Mouse (Mus musculus): Measurements from ENCODE around the gene Mpeg1. TPM values are rescaled to one million over a fixed set of nuclear protein-coding genes. Genes with fewer than 3 reads are reported as not detected.
A peak's percentile ranks its signal among the peaks of the same experiment; 100 is the strongest.

Gene Mpeg1
- polyA plus RNA-seq, 1 experiment from 2014 or later = 0.54 TPM

- Histone ChIP-seq H3K4me1 (no peaks in the 10 kb centered on the region), H3K9me3 (no peaks in the 10 kb centered on the region), H3K36me3 (no peaks in the 10 kb centered on the region), H3K27me3 (no peaks in the 10 kb centered on the region), H3K27ac (no peak overlapping the region), H3K9ac (no peak overlapping the region), H3K4me2 (no peak overlapping the region), H3K4me3 (no peak overlapping the region)
- ATAC-seq (ENCODE audit: insufficient number of reproducible peaks, low FRiP score, low TSS enrichment, low read depth) = no peak
- WGBS = 76% methylated on average over 5 of the region's 5 CpGs
These were observed 20.4 kb upstream of the Mpeg1 start for GRCm38 (mm10) chr19:12440103-12440725.

GRCm38 (mm10) chr19:12442560-12442959, 18.0 kb upstream of the Mpeg1 start:
- Histone ChIP-seq H3K4me3 (no peak overlapping the region), H3K4me1 (no peaks in the 10 kb centered on the region), H3K36me3 (no peaks in the 10 kb centered on the region), H3K9me3 (no peaks in the 10 kb centered on the region), H3K27me3 (no peaks in the 10 kb centered on the region), H3K27ac (no peak overlapping the region), H3K9ac (no peak overlapping the region), H3K4me2 (no peak overlapping the region)
- ATAC-seq (ENCODE audit: insufficient number of reproducible peaks, low FRiP score, low TSS enrichment, low read depth) = no peak
- 69% methylated on average over 4 of the region's 4 CpGs for WGBS

DNA sequence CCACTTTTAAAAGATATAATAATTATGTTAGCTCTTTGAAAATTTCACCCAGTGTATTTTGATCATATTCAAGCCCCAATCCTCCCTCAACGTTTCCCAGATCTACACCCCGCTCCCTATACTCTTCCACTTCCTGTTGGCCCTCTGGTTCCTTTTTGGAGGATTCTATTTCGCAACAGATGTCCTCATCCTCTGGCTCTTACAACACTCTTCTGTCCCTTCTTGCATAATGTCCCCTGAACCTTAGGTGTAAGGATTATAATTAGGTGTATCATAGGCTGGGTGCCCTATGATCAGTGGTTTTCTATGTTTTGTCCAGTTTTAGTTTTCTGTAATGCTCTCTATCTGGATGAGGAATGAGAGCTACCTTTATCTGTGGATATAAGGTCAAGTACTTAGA, 15.6 kb upstream of the Mpeg1 start:
- Histone ChIP-seq H3K4me2 (no peak overlapping the region), H3K4me1 (no peaks in the 10 kb centered on the region), H3K9me3 (no peaks in the 10 kb centered on the region), H3K27ac (no peak overlapping the region), H3K36me3 (no peaks in the 10 kb centered on the region), H3K4me3 (no peak overlapping the region), H3K27me3 (no peaks in the 10 kb centered on the region), H3K9ac (no peak overlapping the region)
- WGBS = 68% methylated on average over 3 of the region's 3 CpGs
- ATAC-seq (ENCODE audit: insufficient number of reproducible peaks, low FRiP score, low TSS enrichment, low read depth) = no peak

GRCm38 (mm10) chr19:12457401-12458066, 3.0 kb upstream of the Mpeg1 start:
- 14% methylated on average over 12 of the region's 12 CpGs for WGBS
- Histone ChIP-seq H3K4me2 (peak overlapping the region; percentile 40), H3K4me1 (0 out of 2 replicates have a peak, but pooled peaks cover 6% of the 10 kb centered on the region), H3K9ac (no peak overlapping the region), H3K27me3 (no peaks in the 10 kb centered on the region), H3K27ac (peak overlapping the region; percentile 19; the same call in 1 of the 2 replicates), H3K4me3 (peak overlapping the region; percentile 22), H3K36me3 (no peaks in the 10 kb centered on the region), H3K9me3 (no peaks in the 10 kb centered on the region)
- ATAC-seq (ENCODE audit: insufficient number of reproducible peaks, low FRiP score, low TSS enrichment, low read depth) = no peak

DNA sequence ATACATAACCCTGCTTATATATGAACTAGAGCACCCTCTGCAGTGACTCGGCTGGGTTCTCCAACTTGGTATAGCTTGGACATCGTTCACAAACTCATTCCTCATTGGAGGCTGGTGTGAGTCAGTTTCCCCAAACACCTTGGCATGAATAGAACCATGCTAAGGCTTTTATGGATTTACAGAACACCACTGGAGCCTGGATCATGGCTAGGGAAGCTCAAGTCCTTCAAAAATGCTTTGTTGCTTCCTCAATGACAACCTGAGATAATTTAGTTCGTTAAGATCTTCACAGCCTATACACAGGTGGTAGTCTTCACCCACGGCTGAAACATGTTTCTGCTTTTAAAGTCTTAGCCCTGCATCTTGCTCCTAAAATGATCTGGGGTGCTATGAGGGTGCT, 1.1 kb upstream of the Mpeg1 start:
- H3K36me3 ChIP-seq = no peaks in the 10 kb centered on the region

GRCm38 (mm10) chr19:12462851-12463721, 2.5 kb downstream of the Mpeg1 start:
- no peak overlapping the region for H3K27ac ChIP-seq

More for the DNA sequence above, 1.1 kb upstream of the Mpeg1 start:
- no peaks in the 10 kb centered on the region for H3K27me3 ChIP-seq
- no peaks in the 10 kb centered on the region for H3K9me3 ChIP-seq
- H3K9ac ChIP-seq = no peak overlapping the region
- no peak overlapping the region for H3K4me2 ChIP-seq
- ATAC-seq (ENCODE audit: insufficient number of reproducible peaks, low FRiP score, low TSS enrichment, low read depth) = no peak
- peaks cover 9% of the 10 kb centered on the region; the same call in 1 of the 2 replicates for H3K4me1 ChIP-seq
- WGBS = 66% methylated on average over 4 of the region's 4 CpGs
- no peak overlapping the region for H3K4me3 ChIP-seq
- no peak overlapping the region for H3K27ac ChIP-seq

GRCm38 (mm10) chr19:12463722-12464035, 3.1 kb downstream of the Mpeg1 start:
- Histone ChIP-seq H3K27me3 (no peaks in the 10 kb centered on the region), H3K4me3 (no peak overlapping the region), H3K27ac (no peak overlapping the region), H3K9ac (no peak overlapping the region), H3K9me3 (no peaks in the 10 kb centered on the region), H3K4me1 (peaks cover 3% of the 10 kb centered on the region; the same call in 1 of the 2 replicates), H3K4me2 (no peak overlapping the region), H3K36me3 (peaks cover 3% of the 10 kb centered on the region; the same call in 1 of the 2 replicates)
- no peak for ATAC-seq (ENCODE audit: insufficient number of reproducible peaks, low FRiP score, low TSS enrichment, low read depth)
- 30% methylated on average over 1 of the region's 1 CpGs for whole genome bisulfite sequencing

More at GRCm38 (mm10) chr19:12462851-12463721, 2.5 kb downstream of the Mpeg1 start:
- no peaks in the 10 kb centered on the region for H3K36me3 ChIP-seq
- no peak overlapping the region for H3K4me3 ChIP-seq
- H3K9ac ChIP-seq = no peak overlapping the region
- no peaks in the 10 kb centered on the region for H3K27me3 ChIP-seq
- no peak for ATAC-seq (ENCODE audit: insufficient number of reproducible peaks, low FRiP score, low TSS enrichment, low read depth)
- H3K4me2 ChIP-seq = no peak overlapping the region
- H3K4me1 ChIP-seq = peaks cover 3% of the 10 kb centered on the region; the same call in 1 of the 2 replicates
- H3K9me3 ChIP-seq = no peaks in the 10 kb centered on the region
- 71% methylated on average over 7 of the region's 7 CpGs for WGBS

- no peak overlapping the region for H3K27ac ChIP-seq
- H3K4me1 ChIP-seq = peaks cover 3% of the 10 kb centered on the region; the same call in 1 of the 2 replicates
- H3K4me2 ChIP-seq = no peak overlapping the region
- no peak overlapping the region for H3K9ac ChIP-seq
- 69% methylated on average over 5 of the region's 5 CpGs for WGBS
- H3K27me3 ChIP-seq = no peaks in the 10 kb centered on the region
- peaks cover 3% of the 10 kb centered on the region; the same call in 1 of the 2 replicates for H3K36me3 ChIP-seq
- ATAC-seq (ENCODE audit: insufficient number of reproducible peaks, low FRiP score, low TSS enrichment, low read depth) = no peak
- no peaks in the 10 kb centered on the region for H3K9me3 ChIP-seq
- H3K4me3 ChIP-seq = no peak overlapping the region
These were observed 3.5 kb downstream of the Mpeg1 start for GRCm38 (mm10) chr19:12464127-12464526.

DNA sequence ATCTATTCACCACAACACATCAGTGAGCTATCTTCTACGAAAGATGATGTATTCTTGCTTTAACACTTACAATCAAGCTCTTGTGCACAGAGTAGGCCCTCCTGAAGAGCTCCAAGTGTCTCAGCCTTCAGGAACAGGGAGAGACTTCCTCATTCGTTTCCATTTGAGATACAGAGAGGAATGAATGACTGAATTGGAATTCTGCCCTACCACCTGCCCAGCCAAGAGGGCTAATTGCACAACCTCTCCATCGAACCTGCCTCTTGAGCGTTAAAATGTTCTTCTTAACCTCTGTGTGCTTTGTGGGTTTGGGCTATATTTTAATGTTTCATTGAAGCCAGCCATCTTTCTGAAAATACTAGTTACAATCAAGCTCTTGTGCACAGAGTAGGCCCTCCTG, 4.1 kb downstream of the Mpeg1 start:
- Histone ChIP-seq H3K9me3 (no peaks in the 10 kb centered on the region), H3K4me3 (no peak overlapping the region), H3K27me3 (no peaks in the 10 kb centered on the region), H3K9ac (no peak overlapping the region), H3K4me1 (peaks cover 3% of the 10 kb centered on the region; the same call in 1 of the 2 replicates), H3K27ac (no peak overlapping the region), H3K4me2 (no peak overlapping the region), H3K36me3 (peaks cover 3% of the 10 kb centered on the region; the same call in 1 of the 2 replicates)
- ATAC-seq (ENCODE audit: insufficient number of reproducible peaks, low FRiP score, low TSS enrichment, low read depth) = no peak
- WGBS = 75% methylated on average over 4 of the region's 4 CpGs

DNA sequence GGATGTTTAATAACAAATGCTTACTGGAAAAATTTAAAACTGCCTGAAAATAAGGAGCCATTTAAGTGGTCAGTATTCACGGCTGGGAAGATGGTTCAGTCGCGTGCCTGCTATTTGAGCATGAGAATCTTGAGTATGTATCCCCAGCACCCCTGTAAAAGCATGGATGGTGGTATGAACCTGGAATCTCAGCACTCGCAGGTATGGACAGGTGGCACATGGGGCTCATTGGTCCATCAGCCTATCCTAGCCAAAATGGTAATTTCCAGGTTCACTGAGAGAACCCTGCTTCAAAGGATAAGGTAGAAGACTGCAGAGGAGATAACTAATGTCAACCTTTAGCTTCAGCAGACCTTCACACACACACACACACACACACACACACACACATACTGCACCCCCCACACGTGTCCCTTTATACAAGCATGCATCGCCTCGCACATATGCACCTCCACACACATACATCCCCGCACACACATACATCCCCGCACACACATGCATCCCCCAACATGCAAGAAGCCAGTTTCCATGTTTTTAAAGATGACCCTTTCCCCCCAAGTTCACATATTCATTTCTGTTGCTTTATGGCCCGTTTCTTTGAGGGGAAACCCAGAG, 5.1 kb downstream of the Mpeg1 start:
- peaks cover 3% of the 10 kb centered on the region; the same call in 1 of the 2 replicates for H3K36me3 ChIP-seq
- H3K27me3 ChIP-seq = no peaks in the 10 kb centered on the region
- H3K4me3 ChIP-seq = no peak overlapping the region
- H3K9me3 ChIP-seq = no peaks in the 10 kb centered on the region
- H3K4me1 ChIP-seq = peaks cover 3% of the 10 kb centered on the region; the same call in 1 of the 2 replicates
- 88% methylated on average over 10 of the region's 10 CpGs for WGBS
- no peak for ATAC-seq (ENCODE audit: insufficient number of reproducible peaks, low FRiP score, low TSS enrichment, low read depth)
- H3K27ac ChIP-seq = no peak overlapping the region
- no peak overlapping the region for H3K9ac ChIP-seq
- H3K4me2 ChIP-seq = no peak overlapping the region

- H3K27me3 ChIP-seq = no peaks in the 10 kb centered on the region
- no peak overlapping the region for H3K9ac ChIP-seq
- H3K27ac ChIP-seq = no peak overlapping the region
- peaks cover 3% of the 10 kb centered on the region; the same call in 1 of the 2 replicates for H3K4me1 ChIP-seq
- no peaks in the 10 kb centered on the region for H3K9me3 ChIP-seq
- H3K36me3 ChIP-seq = peaks cover 3% of the 10 kb centered on the region; the same call in 1 of the 2 replicates
- no peak overlapping the region for H3K4me3 ChIP-seq
- no peak overlapping the region for H3K4me2 ChIP-seq
- ATAC-seq (ENCODE audit: insufficient number of reproducible peaks, low FRiP score, low TSS enrichment, low read depth) = no peak
- WGBS = 28% methylated on average over 7 of the region's 7 CpGs
These were observed 5.6 kb downstream of the Mpeg1 start for GRCm38 (mm10) chr19:12466204-12466603.
